Mouse (Mus musculus): Measurements from ENCODE around the gene Rnaseh2a. TPM values are rescaled to one million over a fixed set of nuclear protein-coding genes. Genes with fewer than 3 reads are reported as not detected.

Gene Rnaseh2a
- total RNA-seq, 2 experiments from 2014 or later = 36.8 to 44.3 TPM

DNA sequence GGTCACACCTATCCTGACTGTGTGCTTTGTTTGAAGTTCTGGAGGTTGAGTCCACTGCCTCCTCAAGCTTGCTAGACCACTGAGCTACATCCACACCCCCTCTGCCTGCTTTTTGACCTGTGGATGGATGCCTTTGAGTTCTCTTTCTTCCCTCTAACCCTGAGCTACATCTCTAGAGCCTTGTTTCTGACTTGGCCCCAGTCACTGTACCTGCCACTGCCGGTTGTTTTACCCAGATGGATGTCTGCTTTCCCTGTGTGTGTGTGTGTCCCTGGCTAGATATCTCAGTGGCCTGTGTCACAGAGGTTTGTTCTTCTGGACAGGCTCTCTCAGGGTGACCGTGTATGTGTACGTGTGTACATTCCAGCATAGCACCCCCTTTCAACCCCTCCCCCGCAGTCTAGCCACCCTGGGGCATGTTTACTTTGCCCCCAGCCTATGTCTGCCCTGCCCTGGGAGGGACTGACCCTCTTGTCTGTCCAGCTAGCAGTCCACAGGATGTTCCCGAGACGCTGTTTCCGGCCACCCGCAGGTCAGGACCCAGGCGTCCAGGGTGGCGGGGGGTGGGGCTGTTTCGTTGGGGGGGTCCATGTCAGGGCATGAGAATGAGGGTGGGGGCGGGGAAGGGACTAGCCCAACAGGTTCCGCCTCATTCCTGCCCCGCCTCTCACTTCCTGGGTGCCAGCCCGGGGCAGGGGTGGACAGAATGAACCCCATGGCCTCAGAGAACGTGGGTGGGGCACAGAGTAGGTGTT is 14.9 kb upstream of the Rnaseh2a start:
- DNase-seq (ENCODE audit: low spot score in 2 of 2) = no peak

DNA sequence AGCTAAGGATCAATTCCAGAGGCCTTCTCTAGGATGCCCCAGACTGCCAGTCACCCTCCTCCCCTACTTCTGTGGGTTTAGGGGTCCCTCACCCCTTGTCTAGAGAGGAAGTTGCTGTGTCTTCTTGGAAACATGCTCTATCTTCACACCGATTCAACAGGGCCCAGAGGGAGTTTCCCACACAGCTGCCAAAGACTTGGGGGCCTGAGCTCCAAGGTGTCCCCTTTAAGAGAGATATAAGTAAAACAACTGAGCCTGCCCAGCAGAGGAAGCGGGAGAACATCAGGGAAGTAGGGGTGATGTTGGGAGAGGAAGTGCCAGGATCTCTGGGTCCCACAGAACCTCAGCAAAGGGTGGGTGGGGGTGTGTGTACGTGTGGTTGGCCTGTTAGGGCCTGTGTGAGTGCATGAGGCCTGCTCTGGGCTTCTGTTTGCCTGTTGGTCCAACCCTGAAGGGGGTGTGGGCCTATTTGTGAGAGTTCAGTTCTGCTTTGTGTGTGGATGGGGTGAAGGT is 13.0 kb upstream of the Rnaseh2a start:
- no peak for DNase-seq (ENCODE audit: low spot score in 2 of 2)

DNA sequence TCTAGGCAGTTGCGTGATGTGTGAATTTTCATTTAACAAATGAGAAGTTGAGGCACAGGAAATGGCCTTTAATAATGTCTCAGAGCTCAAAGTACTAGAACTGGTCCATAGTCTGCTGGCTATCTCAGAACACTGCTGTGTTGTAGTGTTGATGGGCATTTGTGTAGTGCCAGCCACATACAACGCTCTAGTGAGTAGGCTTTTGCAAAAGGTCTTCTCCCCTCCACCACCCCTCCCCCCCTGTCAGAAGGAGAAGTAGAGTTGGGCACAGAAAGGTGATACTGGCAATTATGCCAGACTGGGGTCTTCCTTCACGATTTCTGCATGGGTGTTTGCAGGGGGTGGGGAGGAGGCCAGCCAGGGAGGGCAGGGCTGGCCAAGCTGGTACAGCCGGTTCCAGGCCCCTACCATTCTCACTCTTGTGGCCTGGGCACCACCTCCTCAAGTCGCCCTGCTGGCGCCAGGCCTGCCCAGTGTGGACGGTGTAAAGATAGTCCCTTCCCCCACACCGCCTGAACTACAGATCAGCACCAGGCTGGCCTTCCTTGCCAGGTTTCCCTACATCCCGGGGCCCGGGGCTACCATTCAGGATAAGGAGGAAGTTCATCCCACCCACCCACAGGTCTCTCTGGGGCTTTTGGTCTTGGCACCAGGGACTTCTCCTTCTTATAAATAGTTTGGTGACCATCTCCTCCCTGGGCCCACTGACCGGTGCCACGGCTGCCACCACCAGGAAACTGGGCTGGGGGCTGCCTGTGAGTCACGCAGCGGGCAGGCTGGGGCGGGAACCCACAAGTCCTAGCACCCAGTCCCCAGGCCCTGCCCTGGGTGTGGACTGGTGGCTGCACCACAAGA is 12.3 kb upstream of the Rnaseh2a start:
- DNase-seq (ENCODE audit: low spot score in 2 of 2) = no peak

DNA sequence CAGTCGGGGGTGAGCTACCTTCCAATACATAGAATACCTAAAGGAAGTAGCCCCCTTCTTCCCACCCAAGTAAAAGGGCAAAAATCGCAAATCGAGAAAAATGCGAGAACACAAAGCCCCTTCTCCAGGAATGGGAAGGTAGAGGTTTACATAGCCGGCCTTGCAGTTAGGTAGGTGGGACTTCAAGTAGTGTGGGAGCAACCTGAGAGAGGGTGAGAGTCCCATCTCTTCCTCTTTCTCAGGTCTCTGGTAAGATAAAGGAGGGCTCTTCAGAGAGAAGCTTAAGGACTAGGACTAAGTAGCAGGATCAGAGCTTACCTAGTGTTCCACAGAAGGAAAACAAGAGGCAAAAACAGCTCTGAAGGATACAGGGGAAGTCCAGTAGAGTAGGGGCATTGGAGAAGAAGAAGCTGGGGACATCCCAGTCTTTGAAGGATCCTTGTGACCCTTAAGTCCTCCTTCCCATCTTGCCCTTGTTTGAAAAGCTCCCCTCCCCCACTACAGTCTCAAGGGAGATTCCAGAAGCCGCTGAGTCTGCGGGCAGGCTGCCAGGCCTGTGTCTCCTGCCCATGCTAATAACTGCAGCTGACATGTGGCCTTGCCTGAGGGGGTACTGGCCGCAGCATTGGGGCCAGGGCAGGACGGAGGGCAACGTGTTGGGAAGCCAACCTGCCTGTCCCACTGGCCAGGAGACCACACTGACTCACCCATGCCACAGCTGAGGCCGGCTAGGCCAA is 11.2 kb upstream of the Rnaseh2a start:
- peak; percentile 62 to 73 for DNase-seq (ENCODE audit: low spot score in 2 of 2)

DNA sequence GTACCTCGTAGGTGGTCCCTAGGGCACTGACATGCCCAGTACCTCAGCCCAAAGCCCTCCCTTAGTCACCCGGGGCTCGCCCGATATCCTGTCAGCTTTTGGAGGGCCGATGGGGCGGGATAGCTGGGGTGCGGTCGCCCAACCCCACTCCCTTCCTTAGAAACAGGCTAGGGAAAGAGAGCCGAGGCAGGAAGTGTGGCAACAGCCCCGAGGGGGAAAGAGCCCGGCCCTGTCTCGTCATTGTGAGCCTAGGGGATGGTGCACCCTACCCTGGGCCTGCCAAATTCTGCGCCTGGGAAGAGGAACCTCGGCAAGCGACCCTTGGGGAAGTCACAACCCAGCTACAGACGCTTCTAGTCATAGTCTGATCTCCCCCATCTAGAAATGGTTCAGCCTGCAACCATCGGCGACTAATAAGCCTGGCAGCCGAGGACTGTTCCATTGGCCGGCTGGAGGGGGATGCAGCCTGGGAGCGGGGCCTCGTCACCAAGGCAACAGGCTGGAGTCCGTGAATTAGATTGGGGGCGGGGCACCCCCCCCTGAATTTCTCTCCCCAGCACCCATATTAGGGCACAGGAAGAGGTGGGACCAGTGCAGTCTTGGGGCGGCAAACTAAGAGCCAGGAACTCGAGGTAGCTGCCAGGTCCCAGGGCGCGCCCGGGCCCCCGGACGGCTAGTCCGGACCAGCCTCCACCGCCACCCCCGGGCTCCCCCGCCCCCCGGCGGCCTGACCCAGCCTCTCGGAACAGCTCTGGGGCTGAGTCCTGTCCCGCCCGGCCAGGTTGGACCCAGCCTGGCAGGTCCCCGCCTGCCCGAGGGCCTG is 10.2 kb upstream of the Rnaseh2a start:
- DNase-seq (ENCODE audit: low spot score in 2 of 2) = peak; percentile 89 to 92

DNA sequence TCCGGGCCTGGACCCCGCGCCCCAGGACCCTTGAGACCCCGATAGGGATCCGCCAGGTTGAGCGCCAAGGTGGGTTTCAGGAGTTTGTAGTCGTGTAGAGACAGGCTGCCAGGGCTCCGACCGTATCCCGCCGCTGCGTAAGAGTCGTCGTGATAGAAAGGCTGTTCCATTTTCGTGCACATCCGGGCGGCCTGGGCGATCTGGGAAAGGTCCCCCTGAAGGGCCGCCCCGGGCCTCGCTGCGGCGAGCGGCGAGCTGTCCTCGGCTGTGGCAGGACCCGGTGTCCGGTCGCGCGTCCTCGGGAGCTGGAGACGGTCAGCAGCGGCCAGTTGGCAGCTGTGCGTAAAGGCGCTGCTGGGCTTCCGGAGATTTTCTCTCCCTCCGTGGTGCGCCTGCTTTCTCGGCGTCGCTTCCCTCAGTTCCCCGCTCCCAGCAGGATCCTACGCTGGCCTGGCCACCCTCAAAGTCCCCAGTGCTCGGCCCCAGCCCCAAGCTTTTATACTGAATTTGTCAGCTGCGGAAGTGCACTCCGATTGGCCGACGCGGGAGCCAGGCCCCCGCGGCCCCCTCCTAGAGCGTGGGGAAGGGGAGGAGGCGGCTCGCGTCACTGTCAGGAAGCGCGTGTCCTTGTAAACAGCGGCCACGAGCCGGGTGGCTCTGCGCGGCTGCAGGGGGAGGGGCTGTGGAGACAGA is 8.8 kb upstream of the Rnaseh2a start, which contains the start of gene Junb:
Gene Junb (minus strand): TSS at position 471 of the 693 bp plus-strand sequence.
- DNase-seq (ENCODE audit: low spot score in 2 of 2) = peak; percentile 87 to 93

DNA sequence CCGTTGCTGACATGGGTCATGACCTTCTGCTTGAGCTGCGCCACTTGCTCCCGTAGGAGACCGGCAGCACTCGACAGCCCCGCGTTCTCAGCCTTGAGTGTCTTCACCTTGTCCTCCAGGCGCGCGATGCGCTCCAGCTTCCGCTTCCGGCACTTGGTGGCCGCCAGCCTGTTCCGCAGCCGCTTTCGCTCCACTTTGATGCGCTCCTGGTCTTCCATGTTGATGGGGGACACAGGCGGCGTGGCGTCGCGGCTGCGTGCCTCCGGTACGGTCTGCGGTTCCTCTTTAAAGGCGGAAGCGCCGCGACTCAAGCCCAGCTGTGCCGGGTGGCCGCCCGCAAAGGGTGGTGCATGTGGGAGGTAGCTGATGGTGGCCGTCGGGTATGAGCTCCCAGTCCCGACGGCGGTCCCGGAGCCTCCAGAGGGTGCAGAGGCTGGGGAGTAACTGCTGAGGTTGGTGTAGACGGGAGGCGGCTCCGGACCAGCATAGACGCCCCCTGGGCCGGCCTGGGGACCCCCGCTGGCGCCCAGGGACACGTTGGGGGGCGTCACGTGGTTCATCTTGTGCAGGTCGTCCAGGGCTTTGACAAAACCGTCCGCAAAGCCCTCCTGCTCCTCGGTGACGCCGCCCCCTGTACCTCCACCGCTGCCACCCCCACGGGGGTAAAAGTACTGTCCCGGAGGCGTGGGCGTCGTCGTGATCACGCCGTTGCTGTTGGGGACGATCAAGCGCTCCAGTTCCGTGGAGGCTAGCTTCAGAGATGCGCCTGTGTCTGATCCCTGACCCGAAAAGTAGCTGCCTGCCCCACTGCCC is 8.1 kb upstream of the Rnaseh2a start:
- DNase-seq (ENCODE audit: low spot score in 2 of 2) = peak; percentile 56 to 69

DNA sequence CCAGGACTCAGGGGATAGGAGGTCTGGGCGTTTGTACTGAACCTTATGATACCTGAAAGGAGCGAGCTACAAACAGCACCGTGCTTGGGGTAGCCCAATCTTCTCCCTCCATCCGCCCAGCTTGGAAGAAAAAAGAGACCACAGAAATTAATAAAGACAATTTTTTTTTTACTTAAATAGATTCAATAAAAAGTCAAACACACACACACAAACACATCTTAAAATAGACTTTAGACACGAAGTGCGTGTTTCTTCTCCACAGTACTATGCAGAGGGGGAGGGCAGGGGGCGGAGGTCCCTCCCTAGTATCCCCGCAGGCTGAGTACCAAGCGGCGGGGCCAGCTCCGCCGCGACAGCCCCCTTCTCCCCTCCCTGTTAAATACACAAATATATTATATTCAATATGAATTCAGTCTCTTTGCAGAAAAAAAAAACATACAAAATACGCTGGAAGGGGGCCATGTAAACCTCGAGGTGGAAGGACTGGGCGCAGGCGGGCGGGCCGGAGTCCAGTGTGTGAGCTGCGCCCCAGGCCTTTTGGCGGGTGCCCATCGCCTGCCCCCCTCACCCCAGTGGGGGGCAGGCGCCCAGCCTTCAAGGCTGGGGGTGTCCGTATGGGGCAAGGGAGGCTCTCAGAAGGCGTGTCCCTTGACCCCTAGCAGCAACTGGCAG is 7.3 kb upstream of the Rnaseh2a start:
- no peak for DNase-seq (ENCODE audit: low spot score in 2 of 2)

DNA sequence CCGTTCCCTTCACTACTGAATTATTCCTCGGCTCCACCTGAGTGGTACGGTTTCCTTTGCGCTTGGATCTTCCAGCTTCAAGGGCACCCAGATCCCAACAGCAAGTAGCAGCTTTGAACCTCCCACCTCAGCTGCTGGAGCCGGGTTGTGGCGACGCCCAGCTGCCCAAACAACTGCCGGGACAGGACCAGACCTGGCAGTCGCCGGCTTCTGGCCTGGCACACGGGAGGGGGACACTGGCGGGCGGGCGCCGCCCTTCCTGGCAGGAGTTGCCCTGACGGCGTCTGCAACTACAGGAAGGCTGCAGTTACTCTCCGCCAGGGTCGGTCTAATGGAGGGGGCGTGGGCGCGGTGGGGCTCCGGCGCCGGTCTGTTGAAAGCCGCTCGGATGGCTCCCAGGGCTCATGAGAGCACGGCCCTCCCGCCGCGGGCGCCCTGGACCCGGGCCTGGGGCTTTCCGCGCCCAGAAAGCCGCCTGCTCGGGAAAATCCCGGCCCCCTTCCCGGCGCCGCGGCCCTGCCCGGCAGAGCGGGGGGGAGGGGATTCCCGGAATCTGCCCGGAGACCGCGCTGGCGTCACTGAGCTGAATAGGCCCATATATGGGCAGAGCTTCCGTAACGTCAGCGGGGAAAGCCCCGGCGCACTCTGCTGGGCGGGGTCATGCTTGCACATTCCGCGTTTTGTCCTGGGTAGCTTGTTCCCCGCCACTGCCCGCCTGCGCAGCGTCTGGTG is 6.6 kb upstream of the Rnaseh2a start:
- peak; percentile 93 to 95 for DNase-seq (ENCODE audit: low spot score in 2 of 2)

DNA sequence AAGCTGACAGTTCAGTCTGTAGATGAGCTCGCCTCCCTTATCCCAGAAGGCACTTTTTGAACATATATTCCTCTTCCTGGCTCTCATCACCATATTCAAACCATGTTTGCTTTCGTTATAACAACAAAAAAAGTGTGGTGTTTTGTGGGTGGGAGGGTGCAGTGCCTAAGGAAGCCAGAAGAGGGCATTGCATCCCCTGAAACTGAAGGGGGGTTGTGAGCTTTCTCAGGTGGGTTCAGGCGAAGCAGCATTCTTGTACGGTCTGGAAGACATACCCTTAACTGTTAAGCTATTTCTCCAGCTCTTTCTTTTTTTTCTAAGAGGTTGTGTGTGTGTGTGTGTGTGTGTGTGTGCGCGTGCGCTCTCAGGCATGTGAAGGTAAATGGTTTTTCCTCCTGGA is 5.9 kb upstream of the Rnaseh2a start:
- DNase-seq (ENCODE audit: low spot score in 2 of 2) = peak; percentile 74 to 81

DNA sequence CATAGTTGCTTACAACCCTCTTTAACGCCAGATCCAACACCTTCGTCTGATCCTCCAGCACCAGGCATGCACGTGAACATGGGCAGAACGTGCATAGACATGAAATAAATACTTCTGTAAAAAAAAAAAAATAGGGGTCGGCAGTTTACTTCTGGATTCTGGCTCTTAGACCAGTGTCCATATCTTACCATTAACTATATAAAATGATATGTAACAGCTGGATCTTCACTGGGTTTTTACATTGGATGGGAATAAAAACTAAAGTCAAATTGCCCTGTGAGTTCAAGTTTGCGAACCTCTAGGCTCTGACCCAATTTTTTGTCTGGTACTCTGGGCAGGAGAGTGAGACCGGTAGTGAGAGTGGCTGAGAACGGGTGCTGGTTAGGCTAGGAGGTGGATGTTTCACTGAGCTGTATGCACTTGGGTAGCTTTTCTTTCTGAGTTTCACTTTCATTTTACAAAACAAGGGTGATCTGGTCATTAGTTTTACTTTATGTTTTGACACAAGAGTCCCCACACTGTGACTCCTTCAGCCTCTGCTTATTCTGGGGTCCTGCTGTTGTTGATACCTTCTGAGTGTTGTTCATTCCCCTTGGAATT is 5.1 kb upstream of the Rnaseh2a start:
- no peak for DNase-seq (ENCODE audit: low spot score in 2 of 2)

DNA sequence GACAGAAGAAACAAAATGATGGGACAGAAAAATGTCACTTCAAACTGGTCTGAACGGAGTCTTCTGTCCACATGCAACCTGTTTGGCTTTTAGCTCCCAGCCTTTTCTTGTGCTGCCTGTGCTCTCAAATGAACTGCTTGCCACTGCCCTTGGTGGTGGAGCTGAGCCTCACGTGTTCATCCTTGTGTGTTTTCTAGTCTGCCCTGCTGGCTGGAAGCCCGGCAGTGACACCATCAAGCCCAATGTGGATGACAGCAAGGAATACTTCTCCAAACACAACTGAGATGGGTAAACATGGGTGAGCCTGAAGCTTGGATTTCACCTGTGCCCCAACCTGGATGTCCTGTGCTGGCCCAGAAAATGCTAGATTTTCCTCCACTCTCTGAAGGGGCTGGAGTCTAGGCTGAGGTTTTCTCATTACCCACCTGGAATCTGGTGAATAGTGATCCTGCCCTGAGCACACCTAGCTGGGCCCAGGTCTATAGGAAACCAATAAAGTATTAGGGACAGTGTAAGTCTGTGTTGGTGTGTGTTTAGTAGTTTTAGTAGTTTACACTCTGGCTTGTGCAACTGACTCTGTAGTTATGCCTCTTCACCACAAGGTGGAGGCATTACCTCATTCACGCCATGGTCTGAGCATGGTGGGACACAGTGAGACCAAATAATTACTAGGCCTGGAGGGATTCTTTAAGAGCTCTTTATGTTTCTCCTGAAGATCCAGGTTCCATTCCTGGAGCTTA is 4.4 kb upstream of the Rnaseh2a start:
- DNase-seq (ENCODE audit: low spot score in 2 of 2) = peak in 1 of 2 experiments; percentile 52

DNA sequence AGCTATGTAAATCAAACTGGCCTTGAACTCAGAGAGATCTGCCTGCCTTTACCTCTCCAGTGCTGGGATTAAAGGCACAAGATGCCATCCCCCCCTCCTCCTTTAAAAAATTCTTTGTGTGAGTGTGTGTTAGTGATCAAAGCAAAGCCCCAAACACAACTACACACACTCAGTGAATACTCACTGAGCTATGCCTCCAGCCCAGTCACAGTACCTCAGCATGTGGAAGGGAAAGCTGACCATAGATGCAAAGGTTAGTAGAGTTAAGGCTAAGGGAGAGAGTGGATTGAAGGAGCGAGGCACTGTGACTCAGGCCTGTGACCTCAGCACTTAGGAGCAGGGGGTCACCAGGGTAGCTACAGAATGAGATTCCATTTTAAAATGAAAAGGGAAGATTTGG is 3.5 kb upstream of the Rnaseh2a start:
- DNase-seq (ENCODE audit: low spot score in 2 of 2) = no peak

DNA sequence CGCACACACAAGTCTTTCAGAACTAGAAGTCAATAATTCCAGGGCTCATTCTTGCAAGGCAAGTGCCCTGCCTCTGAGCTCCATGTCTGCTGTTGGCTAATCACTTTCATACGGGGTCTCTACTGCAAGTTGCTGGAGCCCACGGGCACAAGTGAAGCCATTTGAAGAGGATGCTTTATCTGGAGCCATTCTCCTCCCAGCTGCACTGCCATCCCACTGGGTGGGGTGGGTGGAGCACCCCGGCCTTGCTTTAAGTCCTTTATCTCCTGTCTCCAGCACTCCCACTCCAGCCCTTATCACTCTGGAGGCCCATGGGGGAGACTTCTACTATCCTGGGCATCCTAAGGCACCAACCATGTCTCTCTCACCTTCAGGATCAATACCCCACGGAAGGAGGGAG is 1.3 kb upstream of the Rnaseh2a start:
- no peak for DNase-seq (ENCODE audit: low spot score in 2 of 2)

DNA sequence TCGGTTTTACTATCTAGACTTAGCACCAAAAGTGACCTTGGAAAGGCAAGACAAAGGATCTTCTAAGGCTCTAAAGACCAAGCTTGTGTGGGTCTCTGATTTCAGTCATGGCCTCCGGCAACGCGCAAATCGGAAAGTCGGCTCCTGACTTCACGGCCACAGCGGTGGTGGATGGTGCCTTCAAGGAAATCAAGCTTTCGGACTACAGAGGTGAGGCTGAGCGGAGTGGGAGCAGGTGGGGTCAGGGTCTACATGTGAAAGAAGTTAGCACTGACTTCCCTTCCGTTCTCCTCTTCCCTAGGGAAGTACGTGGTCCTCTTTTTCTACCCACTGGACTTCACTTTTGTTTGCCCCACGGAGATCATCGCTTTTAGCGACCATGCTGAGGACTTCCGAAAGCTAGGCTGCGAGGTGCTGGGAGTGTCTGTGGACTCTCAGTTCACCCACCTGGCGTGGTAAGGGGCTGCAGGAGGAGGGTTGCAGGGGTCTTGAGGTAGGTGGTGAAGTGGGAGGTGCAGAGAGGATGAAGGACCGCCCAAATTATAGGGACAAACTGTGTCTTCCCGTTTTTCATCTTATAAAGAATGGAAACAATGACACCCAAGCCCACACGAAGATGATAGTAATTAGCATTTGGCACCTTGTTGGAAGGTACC is 696 bp upstream of the Rnaseh2a start:
- DNase-seq (ENCODE audit: low spot score in 2 of 2) = no peak

DNA sequence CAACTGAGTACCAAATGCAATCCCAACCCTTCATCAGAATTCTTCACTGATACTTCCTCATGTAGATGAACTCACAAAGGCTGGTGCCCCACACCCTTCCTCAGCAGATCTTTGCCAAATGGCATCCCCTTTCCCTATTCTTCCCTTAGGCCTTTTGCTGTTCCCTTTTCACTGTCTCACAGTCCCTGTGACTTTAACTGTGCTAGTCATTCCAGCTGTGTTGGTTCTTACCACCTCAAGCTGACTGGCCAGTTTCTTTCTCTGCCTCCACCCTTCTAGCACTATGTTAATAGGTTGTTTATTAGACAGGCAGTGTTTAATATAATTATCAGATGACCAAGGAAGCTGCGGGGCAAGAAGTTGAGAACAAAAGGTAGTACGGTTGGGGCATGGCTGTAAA is 917 bp downstream of the Rnaseh2a start:
- DNase-seq (ENCODE audit: low spot score in 2 of 2) = no peak

All from layer of hippocampus, postnatal 10 days (tissue).